Mouse (Mus musculus): ENCODE measurements around the gene Kitl.

DNA sequence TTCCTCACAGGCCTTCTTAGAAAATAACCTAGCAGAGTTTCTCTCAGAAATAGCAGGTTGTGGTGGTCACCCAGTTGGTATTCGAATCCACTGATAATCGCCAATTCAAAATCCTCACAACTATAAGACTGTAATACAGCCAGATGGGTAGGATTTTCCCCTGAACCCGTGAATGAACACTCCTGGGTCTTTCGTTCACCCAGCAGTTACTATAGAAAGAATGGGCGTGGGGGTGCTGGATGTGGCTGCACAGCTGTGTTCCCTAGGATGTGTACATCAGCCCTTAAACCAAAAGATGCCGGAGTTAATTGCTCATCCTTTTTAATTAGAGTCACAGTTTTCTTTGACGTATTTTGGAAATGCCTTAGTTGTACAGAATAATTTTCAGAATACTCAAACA is 50.9 kb downstream of the Kitl start:
- TF ChIP-seq CTCF (IDR thresholded peaks at IDR 0.05; ENCODE audit: borderline replicate concordance, insufficient read depth, low read depth, low read length) (no peak), POLR2A (IDR thresholded peaks at IDR 0.05; ENCODE audit: borderline replicate concordance, insufficient read depth, low read length) (no peak)
